Mouse (Mus musculus) CD4-positive helper T cell, adult 2 months (primary cell): ENCODE measurements around the gene Pim1.
"Not testable (repeated sequence)": the region's sequence is repeated elsewhere in the genome, so short reads cannot be mapped to it uniquely, and the experiment has no call there.

ENCODE experiments used
- DNase-seq: peaks from one replicate; pipeline ENCODE4 v3.0.0-alpha.2; 2012; ENCODE audit warnings: low read depth, missing footprints, low spot score

Gene Pim1

GRCm38 (mm10) chr17:29493461-29493980 lies 3.0 kb downstream of the Pim1 start:
- peak; percentile 53 for DNase-seq

GRCm38 (mm10) chr17:29494062-29494731 lies 3.6 kb downstream of the Pim1 start:
- peak; percentile 93 for DNase-seq

- no peak for DNase-seq
These were observed 4.2 kb downstream of the Pim1 start for GRCm38 (mm10) chr17:29494732-29495076.

- peak; percentile 36 for DNase-seq
These were observed 5.9 kb downstream of the Pim1 start for GRCm38 (mm10) chr17:29496211-29497070.

- DNase-seq: no peak
These were observed 6.5 kb downstream of the Pim1 start for GRCm38 (mm10) chr17:29497071-29497354.

GRCm38 (mm10) chr17:29497481-29497880 lies 6.9 kb downstream of the Pim1 start:
- DNase-seq: not testable (repeated sequence)

GRCm38 (mm10) chr17:29498028-29498427 lies 7.5 kb downstream of the Pim1 start:
- DNase-seq: peak; percentile 24

- not testable (repeated sequence) for DNase-seq
These were observed 8.4 kb downstream of the Pim1 start for GRCm38 (mm10) chr17:29498952-29499351.

GRCm38 (mm10) chr17:29499511-29499910 lies 9.0 kb downstream of the Pim1 start:
- no peak for DNase-seq

GRCm38 (mm10) chr17:29500243-29500740 lies 9.7 kb downstream of the Pim1 start:
- no peak for DNase-seq

GRCm38 (mm10) chr17:29500802-29501469 lies 10.4 kb downstream of the Pim1 start:
- DNase-seq: peak; percentile 80

GRCm38 (mm10) chr17:29502005-29502668 lies 11.6 kb downstream of the Pim1 start:
- DNase-seq: no peak

GRCm38 (mm10) chr17:29502669-29503665 lies 12.4 kb downstream of the Pim1 start:
- DNase-seq: peak; percentile 27

- DNase-seq: peak; percentile 32
These were observed 13.1 kb downstream of the Pim1 start for GRCm38 (mm10) chr17:29503700-29504099.

GRCm38 (mm10) chr17:29508927-29509608 lies 18.5 kb downstream of the Pim1 start:
- DNase-seq: no peak

GRCm38 (mm10) chr17:29510691-29511090 lies 20.1 kb downstream of the Pim1 start:
- peak; percentile 17 for DNase-seq

- DNase-seq: peak; percentile 69
These were observed 22.6 kb downstream of the Pim1 start for GRCm38 (mm10) chr17:29513044-29513730.

GRCm38 (mm10) chr17:29514435-29514834 lies 23.9 kb downstream of the Pim1 start:
- DNase-seq: peak; percentile 79

- DNase-seq: not testable (repeated sequence)
These were observed 28.1 kb downstream of the Pim1 start for GRCm38 (mm10) chr17:29518665-29519064.
